Comparison of ENCODE assay signal across 13 mouse cellular contexts in genomic region chr19:53547597-53547996, GRCm38 (mm10). TPM values are rescaled to one million over a fixed set of nuclear protein-coding genes. Genes with fewer than 3 reads are reported as not detected.
DNase-seq lines count a peak whose midpoint lies in the region; ATAC-seq lines count a peak whose summit lies in the region.
"Had no signal": no experiment of that assay in that cellular context is flagged by ENCODE, and none has a peak within 500 bp of the region (broad histone marks: within the 10 kb centered on the region; RNA-seq: fewer than 3 reads in every experiment).

No protein-coding gene starts in this region.

- H3K9me3 ChIP-seq in forebrain, embryonic 11.5 days (ENCODE audit: control insufficient read depth, low read length): no peaks in the 10 kb centered on the region
- H3K9me3 ChIP-seq in forebrain, embryonic 15.5 days: no peaks in the 10 kb centered on the region
- no peaks in the 10 kb centered on the region for H3K9me3 ChIP-seq in midbrain, embryonic 13.5 days
- no peaks in the 10 kb centered on the region for H3K9me3 ChIP-seq in midbrain, embryonic 14.5 days (ENCODE audit: control insufficient read depth, low read length)
- H3K9me3 ChIP-seq: embryonic facial prominence, embryonic 13.5 days; heart, embryonic 13.5 days had no signal

- ATAC-seq in forebrain, embryonic 11.5 days (replicated peaks; ENCODE audit: low FRiP score): peak; percentile 44; the same call in 1 of the 2 replicates
- no peak for ATAC-seq in forebrain, embryonic 15.5 days (replicated peaks)
- peak; percentile 50; the same call in 1 of the 2 replicates for ATAC-seq in midbrain, embryonic 13.5 days
- ATAC-seq in midbrain, embryonic 14.5 days (ENCODE audit: low FRiP score, low TSS enrichment): no peak
- ATAC-seq in granulocyte monocyte progenitor cell, adult 5-6 weeks (replicated peaks; ENCODE audit: poor library complexity, severe bottlenecking): peak; percentile 36; the same call in 1 of the 2 replicates
- ATAC-seq: inflammation-experienced regulatory T-cells, adult 6 months had no signal

- H3K9ac ChIP-seq in forebrain, embryonic 11.5 days (ENCODE audit: low read length): 0 out of 2 replicates have a peak overlapping the region, but pooled peaks have one; percentile 0
- no peak overlapping the region for H3K9ac ChIP-seq in forebrain, embryonic 15.5 days (replicated peaks)
- H3K9ac ChIP-seq in midbrain, embryonic 13.5 days (replicated peaks): no peak overlapping the region
- H3K9ac ChIP-seq in midbrain, embryonic 14.5 days (replicated peaks; ENCODE audit: low read length): no peak overlapping the region
- H3K9ac ChIP-seq: embryonic facial prominence, embryonic 13.5 days; heart, embryonic 13.5 days had no signal

- no peaks in the 10 kb centered on the region for H3K36me3 ChIP-seq in forebrain, embryonic 11.5 days (ENCODE audit: control insufficient read depth, insufficient read depth, low read length)
- no peaks in the 10 kb centered on the region for H3K36me3 ChIP-seq in forebrain, embryonic 15.5 days
- no peaks in the 10 kb centered on the region for H3K36me3 ChIP-seq in midbrain, embryonic 13.5 days
- H3K36me3 ChIP-seq in midbrain, embryonic 14.5 days (ENCODE audit: control insufficient read depth, insufficient read depth, low read length): no peaks in the 10 kb centered on the region
- H3K36me3 ChIP-seq: embryonic facial prominence, embryonic 13.5 days had no signal

- WGBS in forebrain, embryonic 11.5 days: 26% methylated on average over 8 of the region's 8 CpGs
- WGBS in forebrain, embryonic 15.5 days: 28% methylated on average over 8 of the region's 8 CpGs
- 19% methylated on average over 8 of the region's 8 CpGs for WGBS in midbrain, embryonic 13.5 days
- WGBS in midbrain, embryonic 14.5 days: 23% methylated on average over 8 of the region's 8 CpGs

- no peak overlapping the region for H3K27ac ChIP-seq in forebrain, embryonic 11.5 days (ENCODE audit: low read depth, low read length)
- H3K27ac ChIP-seq in forebrain, embryonic 15.5 days (replicated peaks): no peak overlapping the region
- H3K27ac ChIP-seq in midbrain, embryonic 13.5 days: no peak overlapping the region
- H3K27ac ChIP-seq in midbrain, embryonic 14.5 days (replicated peaks; ENCODE audit: low read depth, low read length): no peak overlapping the region
- H3K27ac ChIP-seq: embryonic facial prominence, embryonic 13.5 days; heart, embryonic 13.5 days had no signal

- no peak overlapping the region for H3K4me2 ChIP-seq in forebrain, embryonic 11.5 days (ENCODE audit: low read depth, low read length, severe bottlenecking)
- H3K4me2 ChIP-seq in forebrain, embryonic 15.5 days (replicated peaks): no peak overlapping the region
- no peak overlapping the region for H3K4me2 ChIP-seq in midbrain, embryonic 13.5 days (replicated peaks)
- H3K4me2 ChIP-seq in midbrain, embryonic 14.5 days (ENCODE audit: low read length): no peak overlapping the region
- H3K4me2 ChIP-seq: embryonic facial prominence, embryonic 13.5 days; heart, embryonic 13.5 days had no signal

- H3K27me3 ChIP-seq in forebrain, embryonic 11.5 days (ENCODE audit: control insufficient read depth, insufficient read depth, low read length): no peaks in the 10 kb centered on the region
- no peaks in the 10 kb centered on the region for H3K27me3 ChIP-seq in forebrain, embryonic 15.5 days
- no peaks in the 10 kb centered on the region for H3K27me3 ChIP-seq in midbrain, embryonic 13.5 days
- no peaks in the 10 kb centered on the region for H3K27me3 ChIP-seq in midbrain, embryonic 14.5 days (ENCODE audit: control insufficient read depth, insufficient read depth, low read length)
- H3K27me3 ChIP-seq: embryonic facial prominence, embryonic 13.5 days; heart, embryonic 13.5 days had no signal

- no peak overlapping the region for H3K4me3 ChIP-seq in forebrain, embryonic 11.5 days (ENCODE audit: low read depth, low read length)
- no peak overlapping the region for H3K4me3 ChIP-seq in forebrain, embryonic 15.5 days
- H3K4me3 ChIP-seq in midbrain, embryonic 13.5 days (replicated peaks): no peak overlapping the region
- no peak overlapping the region for H3K4me3 ChIP-seq in midbrain, embryonic 14.5 days (replicated peaks; ENCODE audit: low read depth, low read length)
- H3K4me3 ChIP-seq: embryonic facial prominence, embryonic 13.5 days; heart, embryonic 13.5 days had no signal

- peaks cover 3% of the 10 kb centered on the region; the same call in 1 of the 2 replicates for H3K4me1 ChIP-seq in forebrain, embryonic 11.5 days (replicated peaks; ENCODE audit: control insufficient read depth, insufficient read depth, low read length)
- no peaks in the 10 kb centered on the region for H3K4me1 ChIP-seq in forebrain, embryonic 15.5 days
- H3K4me1 ChIP-seq in midbrain, embryonic 13.5 days (replicated peaks): peaks cover 7% of the 10 kb centered on the region
- 0 out of 2 replicates have a peak, but pooled peaks cover 3% of the 10 kb centered on the region for H3K4me1 ChIP-seq in midbrain, embryonic 14.5 days (ENCODE audit: control insufficient read depth, insufficient read depth, low read length)

- DNase-seq in forebrain, embryonic 11.5 days (ENCODE audit: low spot score): no peak
- no peak for DNase-seq in midbrain, embryonic 14.5 days
- DNase-seq in retina, embryonic 14.5 days (ENCODE audit: low spot score): peak; percentile 32
- DNase-seq in right cerebral cortex, postnatal 10 days (ENCODE audit: low spot score in 2 of 2): no peak
- DNase-seq in cerebellum, adult 11-12 months: no peak
- DNase-seq: cerebellum, adult 18-20 months; gastrocnemius, postnatal 25 days had no signal

RNA-seq across cellular contexts. Expression of gene Dusp5, which starts 18.7 kb away (rescaled TPM):
- 4.4 and 4.5 TPM in 2 replicates for polyA plus RNA-seq in forebrain, embryonic 11.5 days (2014; fragmentation: Nextera tagmentation; extraction: Ambion mirVana)
- 2.9 TPM in 2 replicates for polyA plus RNA-seq in forebrain, embryonic 15.5 days (2015; fragmentation: Nextera tagmentation; extraction: Ambion mirVana)
- polyA plus RNA-seq in midbrain, embryonic 13.5 days (2015; fragmentation: Nextera tagmentation; extraction: Ambion mirVana): 0.68 and 1.2 TPM in 2 replicates
- 3.1 and 4.6 TPM in 2 replicates for polyA plus RNA-seq in midbrain, embryonic 14.5 days (2014; fragmentation: Nextera tagmentation; extraction: Ambion mirVana)
- total RNA-seq in granulocyte monocyte progenitor cell, adult 5-6 weeks (2014; fragmentation: Nextera tagmentation): 1.5 and 4.0 TPM in 2 replicates
- total RNA-seq in granulocyte monocyte progenitor cell, adult 5-6 weeks (2017): 4.2 TPM in 2 replicates

RNA-seq across cellular contexts. Expression of gene Nutf2-ps1, which starts 41.3 kb away (rescaled TPM):
- 433 and 467 TPM in 2 replicates for polyA plus RNA-seq in forebrain, embryonic 11.5 days (2014; fragmentation: Nextera tagmentation; extraction: Ambion mirVana)
- 274 TPM in 2 replicates for polyA plus RNA-seq in forebrain, embryonic 15.5 days (2015; fragmentation: Nextera tagmentation; extraction: Ambion mirVana)
- polyA plus RNA-seq in midbrain, embryonic 13.5 days (2015; fragmentation: Nextera tagmentation; extraction: Ambion mirVana): 316 and 335 TPM in 2 replicates
- 221 and 229 TPM in 2 replicates for polyA plus RNA-seq in midbrain, embryonic 14.5 days (2014; fragmentation: Nextera tagmentation; extraction: Ambion mirVana)
- total RNA-seq in granulocyte monocyte progenitor cell, adult 5-6 weeks (2014; fragmentation: Nextera tagmentation): 56.0 and 61.3 TPM in 2 replicates
- 142 and 145 TPM in 2 replicates for total RNA-seq in granulocyte monocyte progenitor cell, adult 5-6 weeks (2017)

RNA-seq across cellular contexts. Expression of gene Smc3, which starts 52.6 kb away (rescaled TPM):
- polyA plus RNA-seq in forebrain, embryonic 11.5 days (2014; fragmentation: Nextera tagmentation; extraction: Ambion mirVana): 94.1 and 101 TPM in 2 replicates
- polyA plus RNA-seq in forebrain, embryonic 15.5 days (2015; fragmentation: Nextera tagmentation; extraction: Ambion mirVana): 72.4 and 73.3 TPM in 2 replicates
- polyA plus RNA-seq in midbrain, embryonic 13.5 days (2015; fragmentation: Nextera tagmentation; extraction: Ambion mirVana): 76.0 and 80.0 TPM in 2 replicates
- 66.3 and 67.8 TPM in 2 replicates for polyA plus RNA-seq in midbrain, embryonic 14.5 days (2014; fragmentation: Nextera tagmentation; extraction: Ambion mirVana)
- total RNA-seq in granulocyte monocyte progenitor cell, adult 5-6 weeks (2014; fragmentation: Nextera tagmentation): 82.0 and 87.6 TPM in 2 replicates
- 135 and 145 TPM in 2 replicates for total RNA-seq in granulocyte monocyte progenitor cell, adult 5-6 weeks (2017)

Comparison
In these comparisons a context has a peak if more than half of its experiments do, and no peak if none do; other contexts are left out.
1. ATAC-seq: peak in forebrain, embryonic 11.5 days (single experiment), midbrain, embryonic 13.5 days (single experiment) and granulocyte monocyte progenitor cell, adult 5-6 weeks (single experiment); none in forebrain, embryonic 15.5 days (single experiment) and midbrain, embryonic 14.5 days (single experiment).